Mouse (Mus musculus) embryonic facial prominence, embryonic 12.5 days (tissue): ENCODE measurements at regions not wholly inside any gene's neighbourhood (a gene's known extent, or its start where the extent isn't known, plus 50 kb on each side); places are given as distances from the start of the nearest gene placed in this dataset.

Experiments used
- ATAC-seq: fragments of 200-750 bp; cut with Nextera tagmentation; 2 replicates; pipeline ENCODE4 v1.8.0; 2017; ENCODE audit not compliant: insufficient number of reproducible peaks, insufficient read depth, low FRiP score, low TSS enrichment
- H3K27ac ChIP-seq: fragments of 300-500 bp; sonication (generic); 2 replicates; pipeline ENCODE4 v1.5.1; 2016; ENCODE audit warnings: mild to moderate bottlenecking
- H3K27me3 ChIP-seq: fragments of 300-500 bp; sonication (generic); 2 replicates; pipeline ENCODE4 v1.6.1; 2016; ENCODE audit warnings: mild to moderate bottlenecking, moderate library complexity
- H3K36me3 ChIP-seq: fragments of 300-500 bp; sonication (generic); 2 replicates; pipeline ENCODE4 v1.6.1; 2016; ENCODE audit warnings: mild to moderate bottlenecking
- H3K4me1 ChIP-seq: fragments of 300-500 bp; sonication (generic); 2 replicates; pipeline ENCODE4 v1.6.1; 2016
- H3K4me2 ChIP-seq: fragments of 300-500 bp; sonication (generic); replicated peaks from 2 replicates; pipeline ENCODE4 v1.6.1; 2016; ENCODE audit warnings: mild to moderate bottlenecking, moderate library complexity
- H3K4me3 ChIP-seq: fragments of 300-500 bp; sonication (generic); 2 replicates; pipeline ENCODE4 v1.5.1; 2016; ENCODE audit warnings: mild to moderate bottlenecking
- H3K9ac ChIP-seq: fragments of 300-500 bp; sonication (generic); 2 replicates; pipeline ENCODE4 v1.6.1; 2016; ENCODE audit warnings: mild to moderate bottlenecking, moderate library complexity
- H3K9me3 ChIP-seq: fragments of 300-500 bp; sonication (generic); 2 replicates; pipeline ENCODE4 v1.6.1; 2016; ENCODE audit warnings: mild to moderate bottlenecking, moderate library complexity
- WGBS: fragments of 180-500 bp; shearing (Covaris S2); methylation state at CpG from one replicate; pipeline ENCODE4 v1.1.7; 2016; 5-methylcytosine and 5-hydroxymethylcytosine counted together

GRCm38 (mm10) chr1:55859113-55859512 is 453.4 kb downstream of the Plcl1 start:
- no peaks in the 10 kb centered on the region for H3K4me1 ChIP-seq
- H3K36me3 ChIP-seq: no peaks in the 10 kb centered on the region
- H3K4me2 ChIP-seq: no peak overlapping the region
- no peak overlapping the region for H3K9ac ChIP-seq
- H3K27ac ChIP-seq: no peak overlapping the region
- no peaks in the 10 kb centered on the region for H3K9me3 ChIP-seq
- no peak overlapping the region for H3K4me3 ChIP-seq
- WGBS: 82% methylated on average over 3 of the region's 3 CpGs
- no peaks in the 10 kb centered on the region for H3K27me3 ChIP-seq
- ATAC-seq: no peak

- WGBS: 53% methylated on average over 3 of the region's 3 CpGs
- Histone ChIP-seq H3K27ac (no peak overlapping the region), H3K9me3 (no peaks in the 10 kb centered on the region), H3K27me3 (no peaks in the 10 kb centered on the region), H3K36me3 (no peaks in the 10 kb centered on the region), H3K4me3 (no peak overlapping the region), H3K4me1 (no peaks in the 10 kb centered on the region), H3K9ac (no peak overlapping the region), H3K4me2 (no peak overlapping the region)
- ATAC-seq: no peak
These were observed 457.4 kb downstream of the Plcl1 start for GRCm38 (mm10) chr1:55863113-55863512.

- 70% methylated on average over 4 of the region's 4 CpGs for WGBS
- Histone ChIP-seq H3K4me1 (no peaks in the 10 kb centered on the region), H3K27me3 (no peaks in the 10 kb centered on the region), H3K4me2 (no peak overlapping the region), H3K27ac (no peak overlapping the region), H3K36me3 (no peaks in the 10 kb centered on the region), H3K4me3 (no peak overlapping the region), H3K9ac (no peak overlapping the region), H3K9me3 (no peaks in the 10 kb centered on the region)
- no peak for ATAC-seq
These were observed 459.6 kb downstream of the Plcl1 start for GRCm38 (mm10) chr1:55865274-55865673.

- no peaks in the 10 kb centered on the region for H3K4me1 ChIP-seq
- H3K4me2 ChIP-seq: no peak overlapping the region
- no peak overlapping the region for H3K27ac ChIP-seq
- H3K9ac ChIP-seq: no peak overlapping the region
- H3K27me3 ChIP-seq: no peaks in the 10 kb centered on the region
- no peaks in the 10 kb centered on the region for H3K9me3 ChIP-seq
- no peak for ATAC-seq
- H3K36me3 ChIP-seq: no peaks in the 10 kb centered on the region
- no peak overlapping the region for H3K4me3 ChIP-seq
These were observed 461.0 kb downstream of the Plcl1 start for GRCm38 (mm10) chr1:55866677-55867076.

GRCm38 (mm10) chr1:55873583-55873982 is 467.9 kb downstream of the Plcl1 start:
- Histone ChIP-seq H3K27me3 (no peaks in the 10 kb centered on the region), H3K4me2 (no peak overlapping the region), H3K4me1 (no peaks in the 10 kb centered on the region), H3K4me3 (no peak overlapping the region), H3K9ac (no peak overlapping the region), H3K36me3 (no peaks in the 10 kb centered on the region), H3K27ac (no peak overlapping the region), H3K9me3 (no peaks in the 10 kb centered on the region)
- WGBS: 86% methylated on average over 4 of the region's 4 CpGs
- no peak for ATAC-seq

- H3K27ac ChIP-seq: no peak overlapping the region
- 19% methylated on average over 7 of the region's 7 CpGs for WGBS
- H3K9me3 ChIP-seq: no peaks in the 10 kb centered on the region
- no peak overlapping the region for H3K4me2 ChIP-seq
- no peaks in the 10 kb centered on the region for H3K36me3 ChIP-seq
- H3K27me3 ChIP-seq: no peaks in the 10 kb centered on the region
- no peak for ATAC-seq
- no peaks in the 10 kb centered on the region for H3K4me1 ChIP-seq
- H3K9ac ChIP-seq: no peak overlapping the region
- no peak overlapping the region for H3K4me3 ChIP-seq
These were observed 468.6 kb downstream of the Plcl1 start for GRCm38 (mm10) chr1:55874143-55874867.

- Histone ChIP-seq H3K27ac (no peak overlapping the region), H3K4me2 (no peak overlapping the region), H3K4me1 (no peaks in the 10 kb centered on the region), H3K9me3 (no peaks in the 10 kb centered on the region), H3K36me3 (no peaks in the 10 kb centered on the region), H3K4me3 (no peak overlapping the region), H3K9ac (no peak overlapping the region), H3K27me3 (no peaks in the 10 kb centered on the region)
- 74% methylated on average over 4 of the region's 4 CpGs for WGBS
- no peak for ATAC-seq
These were observed 469.1 kb downstream of the Plcl1 start for GRCm38 (mm10) chr1:55874868-55875144.

- no peak overlapping the region for H3K9ac ChIP-seq
- no peak overlapping the region for H3K27ac ChIP-seq
- no peaks in the 10 kb centered on the region for H3K36me3 ChIP-seq
- H3K4me3 ChIP-seq: no peak overlapping the region
- H3K4me2 ChIP-seq: no peak overlapping the region
- no peaks in the 10 kb centered on the region for H3K9me3 ChIP-seq
- 0 out of 2 replicates have a peak, but pooled peaks cover 5% of the 10 kb centered on the region for H3K4me1 ChIP-seq
- ATAC-seq: no peak
- H3K27me3 ChIP-seq: peaks cover 7% of the 10 kb centered on the region; the same call in 1 of the 2 replicates
These were observed 478.9 kb downstream of the Plcl1 start for GRCm38 (mm10) chr1:55884576-55884975.

- H3K27ac ChIP-seq: no peak overlapping the region
- no peak; the same call in 1 of the 2 replicates for ATAC-seq
- H3K4me3 ChIP-seq: no peak overlapping the region
- peaks cover 15% of the 10 kb centered on the region for H3K27me3 ChIP-seq
- 0 out of 2 replicates have a peak, but pooled peaks cover 5% of the 10 kb centered on the region for H3K4me1 ChIP-seq
- WGBS: 10% methylated on average over 5 of the region's 5 CpGs
- no peaks in the 10 kb centered on the region for H3K9me3 ChIP-seq
- H3K4me2 ChIP-seq: no peak overlapping the region
- no peak overlapping the region for H3K9ac ChIP-seq
- no peaks in the 10 kb centered on the region for H3K36me3 ChIP-seq
These were observed 480.8 kb downstream of the Plcl1 start for GRCm38 (mm10) chr1:55886383-55887070.

GRCm38 (mm10) chr1:55887386-55887785 is 481.7 kb downstream of the Plcl1 start:
- no peak overlapping the region for H3K4me2 ChIP-seq
- 42% methylated on average over 7 of the region's 7 CpGs for WGBS
- H3K4me3 ChIP-seq: no peak overlapping the region
- H3K4me1 ChIP-seq: 0 out of 2 replicates have a peak, but pooled peaks cover 5% of the 10 kb centered on the region
- H3K36me3 ChIP-seq: no peaks in the 10 kb centered on the region
- peaks cover 18% of the 10 kb centered on the region for H3K27me3 ChIP-seq
- H3K9me3 ChIP-seq: no peaks in the 10 kb centered on the region
- H3K9ac ChIP-seq: no peak overlapping the region
- ATAC-seq: no peak
- no peak overlapping the region for H3K27ac ChIP-seq

- Histone ChIP-seq H3K4me3 (no peak overlapping the region), H3K27me3 (peaks cover 18% of the 10 kb centered on the region), H3K36me3 (no peaks in the 10 kb centered on the region), H3K4me2 (no peak overlapping the region), H3K27ac (no peak overlapping the region), H3K9me3 (no peaks in the 10 kb centered on the region), H3K4me1 (0 out of 2 replicates have a peak, but pooled peaks cover 5% of the 10 kb centered on the region), H3K9ac (no peak overlapping the region)
- 41% methylated on average over 17 of the region's 17 CpGs for WGBS
- no peak for ATAC-seq
These were observed 483.1 kb downstream of the Plcl1 start for GRCm38 (mm10) chr1:55888711-55889366.
